Mouse (Mus musculus): ENCODE results near the gene Prune2. TPM values are rescaled to one million over a fixed set of nuclear protein-coding genes. Genes with fewer than 3 reads are reported as not detected.

Prune2 gene
- total RNA-seq, 2 experiments from 2014 or later: 4.7 to 6.7 TPM

DNA sequence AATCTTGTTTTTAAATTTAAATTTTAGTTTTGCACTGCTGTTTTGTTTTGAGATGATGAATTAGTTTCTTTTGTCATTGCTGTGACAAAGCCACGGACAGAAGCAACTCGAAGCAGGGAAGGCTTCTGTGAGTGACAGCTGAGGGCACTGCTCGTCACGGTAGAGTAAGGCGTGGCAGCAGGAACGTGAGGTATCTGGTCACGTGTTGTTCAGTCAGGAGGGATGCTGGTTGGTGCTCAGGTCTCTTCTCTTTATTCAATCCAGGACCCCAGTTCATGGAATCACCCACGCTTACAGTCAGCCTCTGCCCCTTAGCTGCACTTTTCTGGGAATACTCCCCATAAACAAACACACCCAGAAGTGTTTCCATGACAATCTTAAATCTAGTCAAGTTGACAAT, 38.3 kb downstream of the Prune2 start:
- DNase-seq: no peak
- intact Hi-C loops (cut with DNase I): no loop called here

DNA sequence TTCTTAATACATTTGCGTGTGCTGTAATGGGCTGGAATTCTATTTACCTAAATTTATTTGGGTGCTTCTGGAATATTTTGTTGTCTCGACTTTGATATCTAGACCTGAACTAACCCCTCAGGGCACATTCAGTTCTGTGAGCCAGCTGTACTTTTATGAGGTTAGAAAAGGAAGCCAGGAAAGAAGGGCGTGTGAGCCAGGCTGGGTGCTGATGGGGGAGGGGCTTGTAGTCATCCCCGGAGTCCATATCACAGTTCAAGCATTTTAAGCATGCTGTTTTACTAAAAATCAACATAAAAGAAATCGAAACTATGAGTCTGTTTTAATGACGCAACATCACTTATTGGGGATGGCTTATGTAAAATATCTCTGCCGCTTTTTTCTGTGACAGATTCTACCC, 42.0 kb downstream of the Prune2 start:
- intact Hi-C loops (cut with DNase I): no loop called here
- DNase-seq: peak in 1 of 2 experiments; percentile 12

DNA sequence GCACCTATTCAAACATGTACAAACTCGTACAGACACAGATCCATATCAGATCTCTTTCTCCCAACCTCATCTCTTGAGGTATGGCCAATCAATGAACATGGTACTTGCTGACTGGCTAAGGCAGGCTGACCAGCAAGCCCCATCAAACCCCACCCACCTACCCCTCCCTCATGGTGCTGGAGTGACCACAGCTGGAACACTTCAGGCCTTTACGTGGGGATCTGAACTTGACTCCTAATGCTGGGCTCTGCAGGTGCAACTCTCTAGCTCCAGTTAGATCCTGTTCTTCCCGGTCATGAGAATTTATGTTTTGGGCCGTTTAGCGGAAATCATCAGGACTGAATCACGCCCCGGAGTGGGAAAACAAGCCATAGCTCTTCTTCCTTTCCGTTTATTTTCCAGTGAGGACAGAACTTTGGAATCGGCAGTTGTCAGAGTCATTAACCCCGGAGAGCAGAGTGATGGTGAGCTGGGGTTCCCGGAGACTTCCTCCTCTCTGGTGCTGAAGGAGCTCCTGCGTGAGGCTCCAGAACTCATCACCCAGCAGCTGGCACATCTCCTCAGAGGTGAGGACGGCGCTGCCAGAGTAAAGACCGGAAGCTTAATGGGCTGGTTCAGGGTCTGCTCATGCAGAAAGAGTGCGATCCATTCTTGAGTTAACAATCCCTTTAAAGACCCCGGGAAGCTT, 50.4 kb downstream of the Prune2 start:
- intact Hi-C loops (cut with DNase I): no loop called here
- no peak for DNase-seq

DNA sequence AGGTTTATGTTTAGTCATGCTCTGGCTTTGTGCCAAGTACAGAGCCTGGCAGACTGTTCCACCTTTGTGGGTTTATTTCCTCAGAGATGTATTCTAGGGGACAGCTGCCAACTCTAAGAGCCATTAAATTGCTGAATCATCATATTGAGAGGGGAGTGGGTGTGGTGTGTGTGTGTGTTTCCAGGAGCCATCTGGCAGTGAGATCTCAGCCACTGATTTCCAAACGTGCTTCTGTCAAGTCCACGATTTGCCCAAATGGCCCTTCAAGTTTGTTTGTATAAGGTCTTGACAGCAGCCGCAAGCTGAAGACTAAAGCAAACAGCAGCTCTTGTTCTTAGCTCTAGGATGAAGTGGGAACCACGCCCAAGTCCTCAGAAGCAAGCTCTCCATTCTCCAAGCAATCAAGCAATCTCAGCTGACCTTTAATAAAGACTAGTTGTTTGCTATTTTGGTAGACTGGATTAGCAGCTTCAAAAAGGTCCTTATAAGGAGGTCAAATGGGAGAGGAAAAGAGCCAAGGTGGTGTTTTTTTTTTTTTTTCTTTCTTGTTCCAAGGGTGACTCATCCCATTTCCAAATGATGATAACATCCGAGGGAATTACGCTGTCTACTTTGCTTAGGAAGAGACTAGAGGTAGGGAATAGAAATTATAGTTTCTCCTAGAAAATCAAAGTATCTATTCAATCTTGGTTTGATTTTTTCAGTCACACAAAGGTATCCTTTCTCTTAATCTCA, 55.5 kb downstream of the Prune2 start:
- peak in 1 of 2 experiments; percentile 29 for DNase-seq
- intact Hi-C loops (cut with DNase I): no loop called here

DNA sequence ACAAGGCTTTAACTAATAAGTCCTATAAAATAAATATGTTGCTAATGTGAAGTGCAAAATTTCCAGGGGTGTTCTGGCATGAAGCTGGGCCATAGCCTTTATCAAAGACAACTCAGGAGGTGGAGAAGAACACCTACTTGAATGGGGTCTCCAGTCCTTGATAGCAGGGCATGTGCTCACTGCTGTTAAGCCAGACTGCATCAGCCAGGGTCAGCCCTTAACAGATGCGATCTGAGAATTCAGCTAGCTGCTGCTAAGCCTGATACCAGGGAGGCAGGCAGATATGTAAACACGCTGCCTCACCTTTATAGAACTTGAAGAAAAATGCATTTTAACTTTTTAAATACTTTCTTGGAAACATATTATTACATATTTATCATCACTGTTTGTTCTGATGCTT, 57.2 kb downstream of the Prune2 start:
- intact Hi-C loops (cut with DNase I): no loop called here
- DNase-seq: no peak

DNA sequence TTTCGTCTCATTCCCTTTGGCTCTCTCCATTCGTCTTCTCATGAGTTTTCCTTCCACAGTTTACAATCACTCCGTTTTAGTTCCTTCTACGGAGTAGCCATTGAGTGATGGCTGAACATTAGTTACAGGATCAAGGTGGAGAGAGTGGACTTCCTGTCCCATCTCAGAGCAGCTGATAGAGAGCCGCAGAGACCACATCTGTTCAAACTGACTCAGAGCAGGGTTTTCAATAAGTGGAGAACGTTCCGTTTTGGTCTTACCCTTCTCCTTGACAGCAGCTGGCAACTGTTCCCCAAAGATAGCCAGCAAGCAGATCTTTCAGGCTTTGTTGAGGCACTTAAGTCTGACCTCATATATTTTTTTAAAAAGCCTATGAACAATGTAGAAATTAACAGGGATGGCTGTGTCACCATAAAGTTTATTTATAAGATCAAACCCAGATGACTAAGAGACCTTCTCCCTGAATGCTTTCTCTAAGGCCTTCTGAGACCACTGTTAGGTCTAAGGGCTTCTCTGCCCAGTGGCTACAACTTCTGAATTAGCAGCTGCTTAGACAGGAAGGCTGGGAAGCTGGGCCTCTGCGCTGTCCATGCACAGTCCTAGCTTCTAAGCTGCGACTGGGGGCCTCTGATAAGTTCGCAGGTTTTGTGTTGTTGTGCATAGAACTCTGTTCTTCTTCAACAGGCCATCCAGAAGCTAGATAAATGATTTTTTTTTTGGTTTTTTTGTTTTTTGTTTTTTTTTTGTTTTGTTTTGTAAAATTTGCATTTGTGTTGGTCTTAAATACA, 58.6 kb downstream of the Prune2 start:
- DNase-seq: no peak

DNA sequence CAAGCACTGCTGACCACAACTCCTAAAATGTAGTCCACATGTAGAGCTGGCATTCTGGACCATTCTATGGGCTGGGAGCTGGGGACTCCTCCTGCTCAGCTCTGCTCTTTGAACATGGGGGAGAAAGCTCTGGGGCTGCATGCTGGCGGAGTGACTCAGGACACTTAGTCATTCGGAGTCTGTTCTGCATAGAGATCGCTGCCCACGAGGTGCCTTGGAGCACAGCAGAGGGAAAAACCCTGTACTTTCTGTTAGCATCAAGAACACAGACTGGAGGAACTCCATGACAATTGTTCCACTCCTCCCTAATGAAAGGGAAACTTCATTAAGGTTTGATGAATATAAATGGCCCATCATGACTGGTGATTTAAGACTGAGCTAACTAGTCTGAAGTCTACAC, 68.8 kb downstream of the Prune2 start:
- intact Hi-C loops (cut with DNase I): loop anchor here (5.0 kb wide), 1 partner anchor 122 kb away; no protein-coding TSS in a partner anchor
- DNase-seq: no peak

More for the DNA sequence above, 58.6 kb downstream of the Prune2 start:
- intact Hi-C loops (cut with DNase I): no loop called here

DNA sequence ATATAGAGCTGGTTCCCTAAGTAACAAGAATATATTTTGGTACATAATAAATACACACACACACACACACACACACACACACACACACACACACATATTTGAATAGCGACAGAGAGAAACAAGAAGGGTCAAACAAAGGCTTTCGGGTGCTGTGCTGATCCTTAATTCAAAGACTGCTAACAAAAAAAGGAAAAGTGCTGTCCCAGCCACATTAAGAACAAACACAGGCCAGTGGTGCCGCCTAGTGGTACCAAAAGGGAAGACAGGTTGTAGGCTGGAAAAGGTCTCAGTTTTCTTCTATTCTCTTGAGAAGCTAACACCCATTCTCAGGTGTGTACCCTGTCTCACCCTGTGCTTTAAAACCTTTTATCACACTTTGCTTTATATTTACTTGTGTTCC, 74.4 kb downstream of the Prune2 start:
- DNase-seq: peak; percentile 34 to 41
- intact Hi-C loops (cut with DNase I): loop anchor here (5.0 kb wide), 1 partner anchor 228 kb away; no protein-coding TSS in a partner anchor

DNA sequence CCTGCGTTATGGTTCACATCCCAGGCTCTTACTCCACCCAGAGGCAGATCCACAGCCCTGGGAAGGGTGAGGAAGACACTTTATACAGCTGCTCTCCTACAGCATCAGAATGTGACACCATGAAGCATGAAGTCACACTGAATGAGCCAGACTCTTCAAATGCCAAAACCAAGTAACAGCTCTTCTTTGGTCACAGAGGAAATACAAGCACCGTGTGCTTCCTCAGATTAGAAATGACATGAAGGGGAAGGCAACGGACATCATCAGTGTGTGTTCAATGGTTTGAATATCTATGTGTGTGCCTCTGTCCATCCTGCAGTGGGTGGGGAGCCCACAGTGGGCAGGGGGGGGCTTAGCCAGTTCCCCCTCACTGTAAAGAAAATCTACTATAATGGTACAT, 76.4 kb downstream of the Prune2 start:
- intact Hi-C loops (cut with DNase I): loop anchor here (5.0 kb wide), 1 partner anchor 230 kb away; no protein-coding TSS in a partner anchor
- no peak for DNase-seq

DNA sequence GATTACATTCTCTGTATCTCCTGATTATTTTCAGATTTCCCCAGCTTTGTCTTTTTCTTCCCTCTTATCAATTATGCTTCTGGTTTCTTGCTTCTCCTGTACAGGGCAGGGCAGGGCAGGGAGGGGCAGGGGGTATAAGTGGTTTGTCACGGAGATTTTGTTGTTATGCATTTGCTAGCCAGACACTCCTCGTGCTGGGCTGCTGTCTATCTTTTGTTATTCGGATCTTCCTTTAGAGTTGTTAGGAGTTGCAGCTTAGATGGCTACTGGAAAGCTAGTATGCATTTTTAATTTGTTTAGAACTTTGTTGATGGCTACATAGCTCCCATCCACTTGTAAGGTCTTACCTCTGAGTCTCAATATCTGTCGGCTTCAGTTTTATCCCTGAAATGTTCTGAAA, 91.0 kb downstream of the Prune2 start:
- intact Hi-C loops (cut with DNase I): no loop called here
- no peak for DNase-seq

DNA sequence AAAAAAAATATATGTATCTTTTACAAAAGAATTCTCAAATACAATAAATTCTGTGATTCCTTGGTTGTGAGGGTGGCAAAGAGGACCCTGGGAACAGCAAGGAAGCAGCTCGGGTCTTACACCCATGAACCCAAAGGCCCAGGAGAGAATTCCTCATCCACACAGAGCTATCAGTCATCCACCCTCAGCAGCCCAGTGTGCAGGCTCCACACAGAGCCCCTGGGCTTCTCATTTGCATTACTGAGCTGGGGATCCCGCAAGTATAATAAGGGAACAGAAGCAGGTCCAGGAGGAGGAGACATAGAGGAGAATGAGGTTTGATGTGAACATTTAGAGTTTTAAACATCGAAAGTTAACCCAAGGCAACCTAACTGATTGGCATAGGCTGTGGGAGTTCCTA, 100.0 kb downstream of the Prune2 start:
- DNase-seq: no peak
- intact Hi-C loops (cut with DNase I): no loop called here

DNA sequence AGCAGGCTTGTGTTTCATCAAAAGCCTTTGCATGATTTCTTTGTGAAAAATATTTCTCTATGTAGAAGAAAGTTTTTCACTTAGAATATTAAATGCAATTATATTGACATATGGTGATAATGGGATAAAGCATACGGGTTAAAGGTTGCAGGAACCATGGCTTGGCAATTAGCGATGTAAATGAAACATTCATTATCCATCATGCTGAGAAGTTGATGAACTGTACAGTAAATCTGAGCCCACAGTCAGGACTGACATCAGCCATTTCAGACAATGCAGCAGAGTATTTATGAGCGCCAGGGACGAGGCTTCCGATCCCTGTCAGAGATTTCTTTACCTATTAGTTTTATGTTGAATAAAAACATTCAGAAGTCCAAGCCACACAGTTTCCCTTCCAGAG, 104.2 kb downstream of the Prune2 start:
- intact Hi-C loops (cut with DNase I): no loop called here
- DNase-seq: no peak

DNA sequence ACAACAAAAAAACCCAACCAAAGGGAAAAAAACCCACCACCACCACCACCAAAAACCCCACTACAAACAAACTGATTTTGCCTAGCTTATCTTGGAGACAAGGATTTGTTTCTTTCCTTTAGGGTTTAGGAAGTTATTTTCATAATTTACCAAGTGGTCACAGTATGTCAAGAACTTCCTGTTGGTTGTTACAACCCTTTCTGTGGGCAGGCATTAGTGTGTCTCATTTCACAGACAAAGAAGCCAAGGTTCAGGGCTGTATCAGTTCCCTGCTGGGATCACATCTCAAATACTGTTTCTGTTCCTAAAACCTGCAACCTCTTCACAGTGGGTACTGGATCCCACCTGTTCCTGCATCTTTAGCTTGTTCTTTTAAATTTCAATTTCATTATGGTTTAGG, 108.5 kb downstream of the Prune2 start:
- intact Hi-C loops (cut with DNase I): no loop called here

DNA sequence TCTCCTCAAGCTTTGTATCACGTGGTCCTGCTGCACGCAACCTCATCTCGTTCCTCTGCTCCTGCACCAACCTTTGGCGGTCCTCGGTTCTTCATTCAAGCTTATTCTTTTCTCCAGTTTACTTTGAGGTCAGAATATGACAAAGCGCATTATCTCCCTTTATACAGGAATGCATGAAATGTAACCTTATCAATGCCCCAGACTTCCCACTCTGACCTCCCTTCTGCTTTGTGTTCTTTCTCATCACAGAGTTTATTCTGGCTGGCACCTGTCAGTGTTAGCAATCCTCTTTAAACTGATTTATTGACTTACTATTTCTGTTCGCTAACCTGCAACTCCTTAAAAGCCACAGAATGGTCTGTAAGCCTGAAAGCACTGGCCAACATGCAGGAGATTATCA, 113.1 kb downstream of the Prune2 start:
- no peak for DNase-seq
- intact Hi-C loops (cut with DNase I): no loop called here

More for the DNA sequence above, 108.5 kb downstream of the Prune2 start:
- DNase-seq: no peak

DNA sequence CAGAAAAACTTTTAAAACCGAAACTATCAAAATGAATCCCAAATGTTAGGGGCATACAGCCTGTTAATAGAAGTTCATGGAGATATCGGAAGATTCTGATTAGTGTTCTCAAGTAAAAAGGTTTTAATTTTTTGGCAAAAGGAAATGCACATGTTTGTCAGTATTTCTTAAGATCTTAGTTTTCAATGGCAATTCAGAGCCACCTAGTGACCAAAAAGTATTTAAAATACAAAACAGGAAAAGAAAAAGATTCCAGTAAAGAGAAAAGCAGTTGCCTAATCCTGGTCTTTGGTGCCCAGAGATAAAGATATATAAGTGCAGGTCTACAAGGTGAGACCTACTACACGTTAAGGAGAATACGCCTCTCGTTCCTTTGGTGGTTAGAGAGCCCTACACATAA, 115.3 kb downstream of the Prune2 start:
- intact Hi-C loops (cut with DNase I): no loop called here
- no peak for DNase-seq

DNA sequence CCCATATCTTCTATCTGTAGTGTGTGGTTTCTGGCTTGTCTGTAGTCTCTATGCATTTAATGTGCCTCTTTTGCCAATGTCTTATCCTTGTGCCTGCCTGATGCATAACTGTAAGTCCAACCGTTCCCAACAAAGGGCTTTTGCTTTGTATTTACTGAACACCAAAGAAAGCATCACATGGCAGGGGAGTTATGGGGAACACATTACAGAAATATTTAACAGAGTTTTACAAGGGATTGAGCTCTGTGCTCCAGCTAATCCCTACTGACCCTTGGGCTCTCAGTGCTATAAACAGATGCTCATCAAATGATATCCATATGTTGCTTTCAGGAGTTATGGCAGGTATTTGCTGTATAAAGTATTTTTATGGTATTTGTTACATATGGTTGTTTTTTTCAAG, 116.3 kb downstream of the Prune2 start:
- intact Hi-C loops (cut with DNase I): no loop called here
- DNase-seq: no peak

DNA sequence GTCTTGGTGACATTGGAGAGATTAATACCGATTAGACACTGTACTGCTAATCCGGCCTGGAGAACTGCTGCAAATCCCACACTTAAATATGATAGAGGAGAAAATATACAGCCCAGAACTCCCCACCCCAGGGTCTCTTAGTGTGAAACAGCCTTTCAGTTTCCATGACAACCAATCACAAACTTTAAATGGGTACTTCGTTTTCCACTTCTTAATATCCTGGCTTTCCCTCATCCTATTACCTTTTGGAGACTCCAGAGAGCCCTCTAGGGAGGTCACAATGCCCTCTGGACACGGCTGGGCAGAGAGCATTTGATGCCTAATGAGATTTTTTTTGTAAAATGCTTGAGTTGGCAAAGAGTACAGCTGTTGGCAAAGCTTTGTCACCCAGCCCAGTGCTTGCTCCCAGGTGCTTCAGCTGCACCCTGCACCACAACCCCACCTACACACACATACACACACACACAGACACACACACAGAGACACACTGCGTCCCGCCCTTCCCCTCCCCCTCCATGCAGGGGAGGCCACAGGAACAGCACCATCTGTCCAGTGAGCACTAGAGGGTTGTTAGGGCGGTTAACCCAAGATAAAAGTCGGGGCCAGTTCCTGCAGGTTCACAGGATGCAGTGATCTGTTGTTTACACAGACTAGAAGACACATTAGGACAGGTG, 122.9 kb downstream of the Prune2 start:
- intact Hi-C loops (cut with DNase I): no loop called here
- DNase-seq: no peak

DNA sequence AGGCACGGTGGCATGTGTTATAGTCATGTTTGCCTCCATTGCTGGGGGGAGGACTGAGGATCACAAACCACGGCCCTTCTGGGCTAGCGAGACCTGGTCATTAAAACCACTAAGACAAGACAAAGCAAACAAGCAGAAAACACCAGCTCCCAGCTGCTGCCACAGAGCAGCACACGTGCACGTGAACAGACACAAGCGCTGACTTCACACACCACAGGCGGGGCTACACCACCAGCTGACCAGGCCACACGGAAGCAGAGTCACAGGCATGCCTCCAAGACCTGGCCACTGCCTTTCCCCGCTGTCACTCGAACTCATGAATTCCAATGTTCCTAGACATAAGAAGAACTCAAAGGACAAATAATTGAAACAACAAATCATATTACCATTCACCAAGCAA, 125.5 kb downstream of the Prune2 start:
- intact Hi-C loops (cut with DNase I): no loop called here
- DNase-seq: no peak

DNA sequence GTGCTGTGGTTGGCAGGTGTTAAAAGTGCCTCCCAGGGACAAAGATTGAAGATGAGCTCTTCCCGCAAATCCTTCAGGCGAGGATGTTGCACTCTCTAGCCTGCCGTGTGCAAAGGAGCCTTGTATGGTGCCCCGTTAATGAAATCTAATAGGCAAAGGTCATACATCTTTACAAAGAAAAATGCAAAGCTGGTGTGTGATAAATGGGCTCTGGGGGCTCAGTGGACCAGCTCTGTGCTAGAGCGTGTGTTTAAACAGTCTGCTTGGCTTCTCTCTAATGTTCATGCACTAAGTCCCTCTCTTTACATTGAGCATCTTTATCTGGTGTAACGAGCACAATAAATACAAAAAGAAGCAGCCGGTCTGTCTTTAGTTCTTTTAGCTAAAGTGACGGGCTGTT, 138.1 kb downstream of the Prune2 start:
- no peak for DNase-seq
- intact Hi-C loops (cut with DNase I): no loop called here

DNA sequence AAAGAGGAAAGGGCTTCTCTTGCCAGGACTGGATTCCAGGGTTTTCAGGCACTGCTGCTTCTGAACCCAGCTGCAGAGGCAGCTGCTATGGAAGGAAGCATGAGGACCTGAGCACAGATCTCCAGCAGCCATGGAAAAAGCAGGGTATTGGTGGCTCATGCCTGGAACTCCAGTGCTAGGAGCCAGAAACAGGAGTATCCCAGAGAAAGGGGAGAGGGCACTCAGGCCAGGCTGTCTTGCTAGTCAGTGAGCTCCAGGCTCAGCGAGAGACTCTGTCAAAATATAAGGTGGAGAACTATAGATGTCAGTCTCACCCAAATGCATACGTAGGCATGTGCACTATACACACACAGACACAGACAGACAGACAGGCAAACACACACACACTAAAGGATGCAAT, 140.4 kb downstream of the Prune2 start:
- intact Hi-C loops (cut with DNase I): no loop called here
- no peak for DNase-seq

DNA sequence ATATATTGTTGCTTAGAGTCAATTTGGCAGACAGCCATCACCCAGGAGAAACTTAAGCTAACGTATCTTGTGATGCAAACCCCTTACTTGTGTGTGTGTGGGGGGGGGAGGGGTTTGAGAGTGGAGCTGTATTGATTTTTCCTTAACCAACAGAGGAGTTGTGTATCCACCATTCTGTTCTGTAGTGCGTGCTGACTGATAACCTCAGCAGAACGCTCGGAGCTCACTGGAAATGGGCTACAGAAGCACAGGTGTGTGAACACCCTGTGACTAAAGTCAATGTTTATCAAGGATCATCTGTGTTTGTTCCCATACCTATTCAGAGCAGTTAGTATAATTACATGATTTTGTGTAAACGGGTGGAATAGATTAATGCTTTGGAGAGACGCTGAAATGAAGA, 141.3 kb downstream of the Prune2 start:
- intact Hi-C loops (cut with DNase I): no loop called here
- DNase-seq: no peak

Measured in gastrocnemius, postnatal 36 days (tissue).